Mouse (Mus musculus): Measurements from ENCODE around the gene Milr1. TPM values are rescaled to one million over a fixed set of nuclear protein-coding genes. Genes with fewer than 3 reads are reported as not detected.
"Not testable (repeated sequence)": the region's sequence is repeated elsewhere in the genome, so short reads cannot be mapped to it uniquely, and the experiment has no call there.

The Milr1 gene
- total RNA-seq, 2 experiments from 2014 or later: 0.20 TPM; not detected in 1

- DNase-seq (ENCODE audit: low spot score in 2 of 2): no peak
Observed at GRCm38 (mm10) chr11:106795679-106796078, 44.7 kb downstream of the Milr1 start.

- DNase-seq (ENCODE audit: low spot score in 2 of 2): no peak
Observed at GRCm38 (mm10) chr11:106802069-106802627, 51.1 kb downstream of the Milr1 start.

- not testable (repeated sequence) for DNase-seq (ENCODE audit: low spot score in 2 of 2)
Observed at GRCm38 (mm10) chr11:106807442-106807841, 56.4 kb downstream of the Milr1 start.

GRCm38 (mm10) chr11:106812410-106813136, 61.5 kb downstream of the Milr1 start:
- DNase-seq (ENCODE audit: low spot score in 2 of 2): no peak

GRCm38 (mm10) chr11:106814601-106815320, 63.7 kb downstream of the Milr1 start:
- DNase-seq (ENCODE audit: low spot score in 2 of 2): no peak

- no peak for DNase-seq (ENCODE audit: low spot score in 2 of 2)
Observed at GRCm38 (mm10) chr11:106815331-106815730, 64.3 kb downstream of the Milr1 start.

GRCm38 (mm10) chr11:106815761-106816160, 64.7 kb downstream of the Milr1 start:
- DNase-seq (ENCODE audit: low spot score in 2 of 2): no peak

- DNase-seq (ENCODE audit: low spot score in 2 of 2): no peak
Observed at GRCm38 (mm10) chr11:106816316-106816715, 65.3 kb downstream of the Milr1 start.

- DNase-seq (ENCODE audit: low spot score in 2 of 2): no peak
Observed at GRCm38 (mm10) chr11:106817156-106817555, 66.1 kb downstream of the Milr1 start.

GRCm38 (mm10) chr11:106817808-106818207, 66.8 kb downstream of the Milr1 start:
- no peak for DNase-seq (ENCODE audit: low spot score in 2 of 2)

- peak in 1 of 2 experiments; percentile 31 for DNase-seq (ENCODE audit: low spot score in 2 of 2)
Observed at GRCm38 (mm10) chr11:106818341-106818740, 67.3 kb downstream of the Milr1 start.

Small RNAs within 50 kb of the gene (microRNA-seq; reads per million reads assigned to microRNA genes)
- gene Gm25994 (0 reads per million in 2 experiments), gene Mir3064 (13.5 to 16.0 reads per million in 2 experiments)

Other genes starting within 250 kb of the Milr1 start
- gene Tex2, start 137.8 kb upstream of the Milr1 start, total RNA-seq (2021): 100 to 1,000 TPM; 146 to 158 TPM
- gene Pecam1, start 598 bp upstream of the Milr1 start, total RNA-seq (2021): 10 to 100 TPM; 14.3 to 15.8 TPM
- 1 to 10 TPM; 4.0 to 4.9 TPM for gene Polg2, start 28.3 kb downstream of the Milr1 start, total RNA-seq (2021)
- 100 to 1,000 TPM; 768 to 775 TPM for gene Ddx5, start 38.0 kb downstream of the Milr1 start, total RNA-seq (2021)
- 10 to 100 TPM; 10.3 to 10.7 TPM for gene Cep95, start 38.0 kb downstream of the Milr1 start, total RNA-seq (2021)
- 10 to 100 TPM; 28.4 to 29.4 TPM for gene Smurf2, start 169.5 kb downstream of the Milr1 start, total RNA-seq (2021)
- gene Kpna2, start 248.3 kb downstream of the Milr1 start, total RNA-seq (2021): 10 to 100 TPM; 23.3 to 23.9 TPM

Measured in layer of hippocampus, adult 18-20 months (tissue).